Mouse (Mus musculus): Measurements from ENCODE around the gene Srbd1. TPM values are rescaled to one million over a fixed set of nuclear protein-coding genes. Genes with fewer than 3 reads are reported as not detected.
A peak's percentile ranks its signal among the peaks of the same experiment; 100 is the strongest.

The Srbd1 gene
- 11.6 and 12.7 TPM in 2 replicates for polyA plus RNA-seq (2014; fragmentation: Nextera tagmentation; extraction: Ambion mirVana)

- no peaks in the 10 kb centered on the region for H3K36me3 ChIP-seq (ENCODE audit: control insufficient read depth, insufficient read depth, low read length)
- H3K9me3 ChIP-seq (ENCODE audit: control insufficient read depth, low read length), result no peaks in the 10 kb centered on the region
- H3K27me3 ChIP-seq (ENCODE audit: control insufficient read depth, insufficient read depth, low read length), result no peaks in the 10 kb centered on the region
- peak within 1 kb of the TSS; percentile 89 for H3K4me2 ChIP-seq (replicated peaks; ENCODE audit: low read depth, low read length)
- under 1% methylated on average over 29 of the region's 45 CpGs for WGBS
- peak within 1 kb of the TSS; percentile 82; the same call in 1 of the 2 replicates for H3K27ac ChIP-seq (ENCODE audit: low read depth, low read length)
- peak within 1 kb of the TSS; percentile 62 for H3K4me3 ChIP-seq (ENCODE audit: low read length)
- peak; percentile 94 for ATAC-seq (ENCODE audit: low FRiP score, low TSS enrichment)
- H3K9ac ChIP-seq (ENCODE audit: low read depth, low read length), result peak within 1 kb of the TSS; percentile 72
- H3K4me1 ChIP-seq (ENCODE audit: control insufficient read depth, insufficient read depth, low read length), result 0 out of 2 replicates have a peak, but pooled peaks cover 5% of the 10 kb centered on the region
Observed at GRCm38 (mm10) chr17:86145079-86145951, at the start of gene Srbd1. Gene Srbd1 (minus strand): TSS chr17:86145175.

- H3K9ac ChIP-seq (ENCODE audit: low read depth, low read length), result no peak overlapping the region
- no peaks in the 10 kb centered on the region for H3K27me3 ChIP-seq (ENCODE audit: control insufficient read depth, insufficient read depth, low read length)
- no peaks in the 10 kb centered on the region for H3K9me3 ChIP-seq (ENCODE audit: control insufficient read depth, low read length)
- peaks cover 15% of the 10 kb centered on the region for H3K4me1 ChIP-seq (ENCODE audit: control insufficient read depth, insufficient read depth, low read length)
- H3K27ac ChIP-seq (ENCODE audit: low read depth, low read length), result no peak overlapping the region
- WGBS, result 74% methylated on average over 6 of the region's 6 CpGs
- no peaks in the 10 kb centered on the region for H3K36me3 ChIP-seq (ENCODE audit: control insufficient read depth, insufficient read depth, low read length)
- no peak for ATAC-seq (ENCODE audit: low FRiP score, low TSS enrichment)
- H3K4me3 ChIP-seq (ENCODE audit: low read length), result no peak overlapping the region
- H3K4me2 ChIP-seq (replicated peaks; ENCODE audit: low read depth, low read length), result no peak overlapping the region
Observed at GRCm38 (mm10) chr17:86193979-86194378, 49.0 kb upstream of the Srbd1 start.

DNA sequence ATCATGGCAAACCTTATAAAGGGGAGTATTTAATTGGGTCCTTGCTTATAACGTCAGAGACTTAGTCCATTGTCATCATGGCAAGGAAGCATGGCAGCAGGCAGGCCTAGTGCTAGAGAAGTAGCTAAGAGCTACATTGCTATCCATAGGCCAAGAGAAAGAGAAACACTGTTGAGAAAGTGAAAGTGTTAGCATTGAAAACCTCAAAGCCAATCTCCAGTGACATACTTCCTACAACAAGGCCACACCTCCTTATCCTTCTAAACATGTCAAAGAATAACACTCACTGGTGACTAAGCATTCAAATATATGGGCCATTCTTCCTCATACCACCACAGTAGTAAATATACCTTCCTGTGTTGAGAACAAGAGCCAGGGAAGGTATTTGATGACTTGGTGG, 42.8 kb upstream of the Srbd1 start:
- Histone ChIP-seq H3K4me3 (ENCODE audit: low read length) (no peak overlapping the region), H3K4me1 (ENCODE audit: control insufficient read depth, insufficient read depth, low read length) (peaks cover 15% of the 10 kb centered on the region), H3K9ac (ENCODE audit: low read depth, low read length) (no peak overlapping the region), H3K4me2 (replicated peaks; ENCODE audit: low read depth, low read length) (no peak overlapping the region), H3K36me3 (ENCODE audit: control insufficient read depth, insufficient read depth, low read length) (no peaks in the 10 kb centered on the region), H3K9me3 (ENCODE audit: control insufficient read depth, low read length) (no peaks in the 10 kb centered on the region), H3K27me3 (ENCODE audit: control insufficient read depth, insufficient read depth, low read length) (no peaks in the 10 kb centered on the region), H3K27ac (ENCODE audit: low read depth, low read length) (no peak overlapping the region)
- ATAC-seq (ENCODE audit: low FRiP score, low TSS enrichment), result no peak
- WGBS, result 93% methylated on average over 1 of the region's 1 CpGs

- peaks cover 15% of the 10 kb centered on the region for H3K4me1 ChIP-seq (ENCODE audit: control insufficient read depth, insufficient read depth, low read length)
- peak; percentile 75 for ATAC-seq (ENCODE audit: low FRiP score, low TSS enrichment)
- 0 out of 2 replicates have a peak overlapping the region, but pooled peaks have one; percentile 12 for H3K9ac ChIP-seq (ENCODE audit: low read depth, low read length)
- H3K4me2 ChIP-seq (replicated peaks; ENCODE audit: low read depth, low read length), result no peak overlapping the region
- H3K27me3 ChIP-seq (ENCODE audit: control insufficient read depth, insufficient read depth, low read length), result no peaks in the 10 kb centered on the region
- H3K27ac ChIP-seq (ENCODE audit: low read depth, low read length), result no peak overlapping the region
- WGBS, result 37% methylated on average over 7 of the region's 7 CpGs
- no peaks in the 10 kb centered on the region for H3K9me3 ChIP-seq (ENCODE audit: control insufficient read depth, low read length)
- no peaks in the 10 kb centered on the region for H3K36me3 ChIP-seq (ENCODE audit: control insufficient read depth, insufficient read depth, low read length)
- H3K4me3 ChIP-seq (ENCODE audit: low read length), result no peak overlapping the region
Observed at GRCm38 (mm10) chr17:86185584-86185983, 40.6 kb upstream of the Srbd1 start.

DNA sequence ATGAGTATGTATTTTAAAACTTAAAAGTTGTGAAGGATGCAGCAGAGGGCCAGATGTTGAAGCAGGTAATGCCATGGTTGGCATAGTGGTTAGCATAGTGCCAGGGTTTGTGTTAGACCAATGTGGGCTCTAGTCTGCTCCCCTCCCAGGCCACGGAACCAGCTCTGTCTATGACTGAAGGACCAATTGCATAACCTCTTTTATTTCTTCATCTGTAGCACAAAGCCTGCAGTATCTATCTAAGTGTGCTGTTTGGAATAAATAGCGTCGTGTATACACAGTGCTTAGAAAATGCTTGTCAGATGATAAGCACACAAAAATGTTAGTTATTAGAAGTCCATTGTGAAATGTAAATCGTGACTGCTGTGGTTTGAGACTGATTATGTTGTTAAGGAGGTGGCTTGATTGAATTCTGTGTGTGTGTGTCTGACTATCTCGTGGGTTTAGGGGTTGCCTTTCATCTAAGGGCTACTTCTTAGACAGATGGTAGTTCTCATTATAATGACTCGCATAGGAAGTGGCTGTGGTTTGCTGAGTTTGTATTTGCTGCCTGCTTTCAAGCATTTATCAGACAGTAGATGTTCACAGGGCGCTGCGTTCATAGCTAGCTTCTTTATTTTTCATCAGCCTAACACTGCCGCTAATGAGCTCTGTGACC, 39.7 kb upstream of the Srbd1 start:
- WGBS, result 59% methylated on average over 9 of the region's 9 CpGs

GRCm38 (mm10) chr17:86183788-86184187, 38.8 kb upstream of the Srbd1 start:
- Histone ChIP-seq H3K27ac (ENCODE audit: low read depth, low read length) (no peak overlapping the region), H3K9me3 (ENCODE audit: control insufficient read depth, low read length) (no peaks in the 10 kb centered on the region), H3K4me2 (replicated peaks; ENCODE audit: low read depth, low read length) (no peak overlapping the region), H3K36me3 (ENCODE audit: control insufficient read depth, insufficient read depth, low read length) (no peaks in the 10 kb centered on the region), H3K4me3 (ENCODE audit: low read length) (no peak overlapping the region), H3K9ac (ENCODE audit: low read depth, low read length) (no peak overlapping the region), H3K27me3 (ENCODE audit: control insufficient read depth, insufficient read depth, low read length) (no peaks in the 10 kb centered on the region), H3K4me1 (ENCODE audit: control insufficient read depth, insufficient read depth, low read length) (peaks cover 15% of the 10 kb centered on the region)
- 64% methylated on average over 2 of the region's 2 CpGs for WGBS
- no peak for ATAC-seq (ENCODE audit: low FRiP score, low TSS enrichment)

More for the DNA sequence above, 39.7 kb upstream of the Srbd1 start:
- no peak overlapping the region for H3K4me3 ChIP-seq (ENCODE audit: low read length)
- H3K36me3 ChIP-seq (ENCODE audit: control insufficient read depth, insufficient read depth, low read length), result no peaks in the 10 kb centered on the region
- ATAC-seq (ENCODE audit: low FRiP score, low TSS enrichment), result no peak
- H3K9ac ChIP-seq (ENCODE audit: low read depth, low read length), result no peak overlapping the region
- no peak overlapping the region for H3K27ac ChIP-seq (ENCODE audit: low read depth, low read length)
- H3K4me1 ChIP-seq (ENCODE audit: control insufficient read depth, insufficient read depth, low read length), result peaks cover 15% of the 10 kb centered on the region
- H3K4me2 ChIP-seq (replicated peaks; ENCODE audit: low read depth, low read length), result no peak overlapping the region
- no peaks in the 10 kb centered on the region for H3K9me3 ChIP-seq (ENCODE audit: control insufficient read depth, low read length)
- H3K27me3 ChIP-seq (ENCODE audit: control insufficient read depth, insufficient read depth, low read length), result no peaks in the 10 kb centered on the region

GRCm38 (mm10) chr17:86176722-86177121, 31.7 kb upstream of the Srbd1 start:
- 78% methylated on average over 7 of the region's 7 CpGs for WGBS
- H3K9me3 ChIP-seq (ENCODE audit: control insufficient read depth, low read length), result no peaks in the 10 kb centered on the region
- no peak overlapping the region for H3K9ac ChIP-seq (ENCODE audit: low read depth, low read length)
- no peak for ATAC-seq (ENCODE audit: low FRiP score, low TSS enrichment)
- H3K4me2 ChIP-seq (replicated peaks; ENCODE audit: low read depth, low read length), result no peak overlapping the region
- no peaks in the 10 kb centered on the region for H3K36me3 ChIP-seq (ENCODE audit: control insufficient read depth, insufficient read depth, low read length)
- no peak overlapping the region for H3K27ac ChIP-seq (ENCODE audit: low read depth, low read length)
- no peaks in the 10 kb centered on the region for H3K4me1 ChIP-seq (ENCODE audit: control insufficient read depth, insufficient read depth, low read length)
- no peak overlapping the region for H3K4me3 ChIP-seq (ENCODE audit: low read length)
- no peaks in the 10 kb centered on the region for H3K27me3 ChIP-seq (ENCODE audit: control insufficient read depth, insufficient read depth, low read length)

- H3K27ac ChIP-seq (ENCODE audit: low read depth, low read length), result no peak overlapping the region
Observed at GRCm38 (mm10) chr17:86175516-86175915, 30.5 kb upstream of the Srbd1 start.

More at GRCm38 (mm10) chr17:86175516-86175915, 30.5 kb upstream of the Srbd1 start:
- Histone ChIP-seq H3K36me3 (ENCODE audit: control insufficient read depth, insufficient read depth, low read length) (no peaks in the 10 kb centered on the region), H3K27me3 (ENCODE audit: control insufficient read depth, insufficient read depth, low read length) (no peaks in the 10 kb centered on the region), H3K4me2 (replicated peaks; ENCODE audit: low read depth, low read length) (no peak overlapping the region), H3K9ac (ENCODE audit: low read depth, low read length) (no peak overlapping the region), H3K9me3 (ENCODE audit: control insufficient read depth, low read length) (no peaks in the 10 kb centered on the region), H3K4me1 (ENCODE audit: control insufficient read depth, insufficient read depth, low read length) (peaks cover 6% of the 10 kb centered on the region), H3K4me3 (ENCODE audit: low read length) (no peak overlapping the region)
- 60% methylated on average over 8 of the region's 9 CpGs for WGBS
- ATAC-seq (ENCODE audit: low FRiP score, low TSS enrichment), result no peak

Data from kidney, embryonic 14.5 days (tissue).